In genomic region chr9:121347981-121348380, GRCm38 (mm10) we compare ENCODE assay signal across 7 mouse cellular contexts. TPM values are rescaled to one million over a fixed set of nuclear protein-coding genes. Genes with fewer than 3 reads are reported as not detected.
DNase-seq lines count a peak whose midpoint lies in the region; ATAC-seq and TF ChIP-seq lines count a peak whose summit lies in the region.

No protein-coding gene starts in this region.

- no peaks in the 10 kb centered on the region for H3K9me3 ChIP-seq in ES-Bruce4 (replicated peaks; ENCODE audit: control insufficient read depth, insufficient read depth, low read length, poor library complexity, severe bottlenecking)
- H3K9me3 ChIP-seq in hindbrain, embryonic 12.5 days (replicated peaks) = no peaks in the 10 kb centered on the region
- H3K9me3 ChIP-seq in stomach, embryonic 14.5 days (ENCODE audit: control insufficient read depth, low read depth, low read length) = no peaks in the 10 kb centered on the region

- DNase-seq in brain, adult 2 months (ENCODE audit: low read depth, low spot score) = peak; percentile 86
- DNase-seq in gastrocnemius, adult 18-20 months (ENCODE audit: low spot score) = peak; percentile 91
- peak; percentile 83 to 92 for DNase-seq in lung, adult 18-20 months
- DNase-seq in left cerebral cortex, adult 11 months (ENCODE audit: low spot score) = no peak

- no peak for TF ChIP-seq EP300 in ES-Bruce4 (IDR thresholded peaks at IDR 0.05; ENCODE audit: insufficient read depth, low read depth, low read length)

- no peak for ATAC-seq in hindbrain, embryonic 12.5 days (ENCODE audit: low FRiP score)
- no peak for ATAC-seq in stomach, embryonic 14.5 days (ENCODE audit: insufficient number of reproducible peaks, insufficient read depth, low FRiP score, low read depth)

- no peak for TF ChIP-seq POLR2A in ES-Bruce4 (IDR thresholded peaks at IDR 0.05; ENCODE audit: insufficient read depth, low read length)

- no peaks in the 10 kb centered on the region for H3K27me3 ChIP-seq in ES-Bruce4 (ENCODE audit: control insufficient read depth, insufficient read depth, low read length, poor library complexity, severe bottlenecking)
- no peaks in the 10 kb centered on the region for H3K27me3 ChIP-seq in hindbrain, embryonic 12.5 days
- no peaks in the 10 kb centered on the region for H3K27me3 ChIP-seq in stomach, embryonic 14.5 days (ENCODE audit: control insufficient read depth, insufficient read depth, low read length)

- no peak overlapping the region for H3K4me3 ChIP-seq in ES-Bruce4 (ENCODE audit: low read depth, low read length)
- no peak overlapping the region for H3K4me3 ChIP-seq in hindbrain, embryonic 12.5 days
- no peak overlapping the region for H3K4me3 ChIP-seq in stomach, embryonic 14.5 days (ENCODE audit: low read depth, low read length)

- H3K36me3 ChIP-seq in ES-Bruce4 (ENCODE audit: control insufficient read depth, insufficient read depth, low read length, poor library complexity, severe bottlenecking) = no peaks in the 10 kb centered on the region
- no peaks in the 10 kb centered on the region for H3K36me3 ChIP-seq in hindbrain, embryonic 12.5 days
- no peaks in the 10 kb centered on the region for H3K36me3 ChIP-seq in stomach, embryonic 14.5 days (ENCODE audit: control insufficient read depth, insufficient read depth, low read length)

- 33% methylated on average over 10 of the region's 10 CpGs for WGBS in hindbrain, embryonic 12.5 days
- WGBS in stomach, embryonic 14.5 days = 35% methylated on average over 10 of the region's 10 CpGs

- H3K4me2 ChIP-seq in hindbrain, embryonic 12.5 days (replicated peaks) = no peak overlapping the region
- H3K4me2 ChIP-seq in stomach, embryonic 14.5 days (replicated peaks; ENCODE audit: low read depth, low read length) = 0 out of 2 replicates have a peak overlapping the region, but pooled peaks have one; percentile 16

- H3K9ac ChIP-seq in ES-Bruce4 (ENCODE audit: low read depth, poor library complexity, severe bottlenecking) = no peak overlapping the region
- no peak overlapping the region for H3K9ac ChIP-seq in hindbrain, embryonic 12.5 days
- no peak overlapping the region for H3K9ac ChIP-seq in stomach, embryonic 14.5 days (replicated peaks; ENCODE audit: low read depth, low read length)

- peak overlapping the region; percentile 89 for H3K27ac ChIP-seq in ES-Bruce4 (ENCODE audit: insufficient read depth, low read length)
- peak overlapping the region; percentile 58; the same call in 1 of the 2 replicates for H3K27ac ChIP-seq in hindbrain, embryonic 12.5 days
- H3K27ac ChIP-seq in stomach, embryonic 14.5 days (ENCODE audit: low read length) = peak overlapping the region; percentile 83

- H3K4me1 ChIP-seq in ES-Bruce4 (ENCODE audit: control insufficient read depth, insufficient read depth, low read length) = peaks cover 19% of the 10 kb centered on the region
- peaks cover 54% of the 10 kb centered on the region for H3K4me1 ChIP-seq in hindbrain, embryonic 12.5 days
- peaks cover 41% of the 10 kb centered on the region for H3K4me1 ChIP-seq in stomach, embryonic 14.5 days (ENCODE audit: control insufficient read depth, insufficient read depth, low read length)

- no peak for TF ChIP-seq CTCF in ES-Bruce4 (IDR thresholded peaks at IDR 0.05; ENCODE audit: low read depth, low read length)

RNA-seq across cellular contexts. Expression of gene Trak1, which starts 50.7 kb away (rescaled TPM):
- 40.3 and 44.1 TPM in 2 replicates for polyA plus RNA-seq in ES-Bruce4 (2011; ENCODE audit: insufficient read depth, insufficient read length, low read depth, missing spikeins)
- 100 to 1,000 TPM; 172 to 191 TPM for total RNA-seq in gastrocnemius, adult 18-20 months (2021)
- 38.8 and 41.6 TPM in 2 replicates for polyA plus RNA-seq in hindbrain, embryonic 12.5 days (2016; fragmentation: Nextera tagmentation; extraction: Ambion mirVana)
- polyA plus RNA-seq in stomach, embryonic 14.5 days (2014; fragmentation: Nextera tagmentation; extraction: Ambion mirVana) = 18.3 and 21.9 TPM in 2 replicates
